Mouse (Mus musculus) liver, embryonic 14.5 days (tissue): ENCODE measurements around the gene Dnah10. TPM values are rescaled to one million over a fixed set of nuclear protein-coding genes. Genes with fewer than 3 reads are reported as not detected.
A peak's percentile ranks its signal among the peaks of the same experiment; 100 is the strongest.

Experiments used
- ATAC-seq: fragments of 200-750 bp; cut with Nextera tagmentation; 2 replicates; pipeline ENCODE4 v1.8.0; 2017; ENCODE audit warnings: moderate number of reproducible peaks, mild to moderate bottlenecking, moderate library complexity; ENCODE audit not compliant: insufficient read depth
- DNase-seq, 3 experiments: peaks; one replicate each; pipeline ENCODE4 v3.0.0-alpha.2; 2012 to 2013; ENCODE audit warnings: low read depth in 3 of 3, low spot score in 3 of 3
- H3K27ac ChIP-seq: fragments of 300-500 bp; sonication (generic); 2 replicates; pipeline ENCODE4 v1.5.1; 2014; ENCODE audit warnings: moderate library complexity, mild to moderate bottlenecking, control low read depth, inconsistent platforms
- H3K27me3 ChIP-seq: fragments of 300-500 bp; sonication (generic); 2 replicates; pipeline ENCODE4 v1.6.1; 2014; ENCODE audit warnings: mild to moderate bottlenecking, low read length, moderate library complexity; ENCODE audit not compliant: control insufficient read depth, insufficient read depth
- H3K36me3 ChIP-seq: fragments of 300-500 bp; sonication (generic); replicated peaks from 2 replicates; pipeline ENCODE4 v1.6.1; 2014; ENCODE audit warnings: low read depth; ENCODE audit not compliant: control insufficient read depth, insufficient read depth
- H3K4me1 ChIP-seq, 2 experiments: fragments of 200-500 bp in 1 of 2; fragments of 300-500 bp in 1 of 2; sonication (generic) in 1 of 2; replicated peaks; 2 replicates each; pipeline ENCODE4 v1.6.1; 2012 to 2014; ENCODE audit warnings: antibody characterized with exemption in 1 of 2, inconsistent platforms in 1 of 2, low read length in 1 of 2; ENCODE audit not compliant: control insufficient read depth in 2 of 2, insufficient read depth in 2 of 2
- H3K4me2 ChIP-seq: fragments of 300-500 bp; sonication (generic); 2 replicates; pipeline ENCODE4 v1.6.1; 2014; ENCODE audit warnings: low read depth, mild to moderate bottlenecking, control low read depth, moderate library complexity
- H3K4me3 ChIP-seq, 2 experiments: fragments of 200-500 bp in 1 of 2; fragments of 300-500 bp in 1 of 2; sonication (generic) in 1 of 2; 2 replicates each; pipeline ENCODE4 v1.5.1; 2012 to 2014; ENCODE audit warnings: low read depth in 2 of 2, low read length in 2 of 2, mild to moderate bottlenecking in 2 of 2, control low read depth in 1 of 2, inconsistent platforms in 1 of 2, moderate library complexity in 1 of 2; ENCODE audit not compliant: insufficient read depth in 1 of 2
- H3K9ac ChIP-seq: fragments of 300-500 bp; sonication (generic); replicated peaks from 2 replicates; pipeline ENCODE4 v1.6.1; 2014; ENCODE audit warnings: mild to moderate bottlenecking, control low read depth, moderate library complexity
- H3K9me3 ChIP-seq: fragments of 300-500 bp; sonication (generic); 2 replicates; pipeline ENCODE4 v1.6.1; 2016; ENCODE audit warnings: low read length, mixed read lengths; ENCODE audit not compliant: control insufficient read depth
- CTCF ChIP-seq: IDR thresholded peaks from 2 replicates; pipeline ENCODE4 v1.5.1; 2016; ENCODE audit warnings: antibody characterized with exemption, low read depth, control low read depth
- EP300 ChIP-seq: IDR thresholded peaks from 2 replicates; pipeline ENCODE4 v1.6.1; 2016; ENCODE audit warnings: antibody characterized with exemption, low read depth
- WGBS: fragments of 180-500 bp; shearing (Covaris S2); extraction: QIAGEN DNeasy Blood & Tissue Kit; methylation state at CpG from one replicate; pipeline ENCODE4 v1.1.7; 2014; ENCODE audit not compliant: insufficient replicate concordance; 5-methylcytosine and 5-hydroxymethylcytosine counted together
- polyA plus RNA-seq, 2 experiments: library from polyadenylated mRNA; depleted of rRNA in 1 of 2; stranded (reverse) in 1 of 2; unstranded in 1 of 2; fragments of >200 nt; fragmentation: Nextera tagmentation in 1 of 2; extraction: Ambion mirVana in 1 of 2; gene quantifications; 2 replicates each; pipeline versions ENCODE4 v1.2.1 to v1.2.3; 2012 to 2014

The Dnah10 gene
- polyA plus RNA-seq, 2 experiments = 0.02 TPM; not detected in 1

- DNase-seq = no peak
- no peak for ATAC-seq
- no peaks in the 10 kb centered on the region for H3K9me3 ChIP-seq
- H3K4me1 ChIP-seq = no peaks in the 10 kb centered on the region
- no peaks in the 10 kb centered on the region for H3K27me3 ChIP-seq
- no peak for TF ChIP-seq CTCF
- no peak for TF ChIP-seq EP300
- H3K36me3 ChIP-seq = peaks cover 8% of the 10 kb centered on the region
- H3K4me3 ChIP-seq = no peak overlapping the region
- WGBS = 75% methylated on average over 6 of the region's 6 CpGs
- no peak overlapping the region for H3K4me2 ChIP-seq
- H3K27ac ChIP-seq = no peak overlapping the region
- no peak overlapping the region for H3K9ac ChIP-seq
These were observed 1.8 kb upstream of the Dnah10 start for GRCm38 (mm10) chr5:124723125-124723524.

- DNase-seq (no peak), ATAC-seq (0 out of 2 replicates have a peak, but pooled peaks have one; percentile 23)
- Histone ChIP-seq H3K27me3 (no peaks in the 10 kb centered on the region), H3K4me2 (peak overlapping the region; percentile 51), H3K4me3 (peak overlapping the region in 1 of 2 experiments; percentile 21; a peak in 2 of 4 replicates), H3K27ac (no peak overlapping the region), H3K9me3 (no peaks in the 10 kb centered on the region), H3K9ac (no peak overlapping the region; the same call in 1 of the 2 replicates), H3K36me3 (no peaks in the 10 kb centered on the region), H3K4me1 (no peaks in the 10 kb centered on the region; a peak in 1 of 4 replicates)
- 10% methylated on average over 20 of the region's 21 CpGs for WGBS
- no peak for TF ChIP-seq CTCF
- no peak for TF ChIP-seq EP300
These were observed 4.8 kb downstream of the Dnah10 start for GRCm38 (mm10) chr5:124729662-124730206.

- TF ChIP-seq CTCF (no peak), EP300 (no peak)
- Histone ChIP-seq H3K9me3 (no peaks in the 10 kb centered on the region), H3K27me3 (no peaks in the 10 kb centered on the region), H3K4me3 (no peak overlapping the region), H3K4me2 (no peak overlapping the region), H3K36me3 (no peaks in the 10 kb centered on the region), H3K9ac (no peak overlapping the region), H3K27ac (no peak overlapping the region), H3K4me1 (no peaks in the 10 kb centered on the region; a peak in 1 of 4 replicates)
- 73% methylated on average over 12 of the region's 12 CpGs for WGBS
- ATAC-seq (no peak), DNase-seq (no peak)
These were observed 9.1 kb downstream of the Dnah10 start for GRCm38 (mm10) chr5:124733961-124734360.

- DNase-seq = no peak
- no peak for ATAC-seq
- no peak overlapping the region for H3K4me3 ChIP-seq
- H3K4me1 ChIP-seq = no peaks in the 10 kb centered on the region
- 87% methylated on average over 21 of the region's 21 CpGs for WGBS
- no peak overlapping the region for H3K4me2 ChIP-seq
- H3K9ac ChIP-seq = no peak overlapping the region
- H3K27ac ChIP-seq = no peak overlapping the region
- no peaks in the 10 kb centered on the region for H3K27me3 ChIP-seq
- H3K9me3 ChIP-seq = no peaks in the 10 kb centered on the region
- TF ChIP-seq EP300 = no peak
- TF ChIP-seq CTCF = peak; percentile 54
- H3K36me3 ChIP-seq = no peaks in the 10 kb centered on the region
These were observed 17.2 kb downstream of the Dnah10 start for GRCm38 (mm10) chr5:124741898-124742599.

GRCm38 (mm10) chr5:124743841-124744240 lies 19.0 kb downstream of the Dnah10 start:
- Histone ChIP-seq H3K36me3 (no peaks in the 10 kb centered on the region), H3K4me2 (no peak overlapping the region), H3K9me3 (no peaks in the 10 kb centered on the region), H3K27ac (no peak overlapping the region), H3K27me3 (no peaks in the 10 kb centered on the region), H3K9ac (no peak overlapping the region), H3K4me1 (no peaks in the 10 kb centered on the region), H3K4me3 (no peak overlapping the region)
- TF ChIP-seq EP300 (no peak), CTCF (no peak)
- WGBS = 78% methylated on average over 3 of the region's 3 CpGs
- ATAC-seq (no peak), DNase-seq (no peak)
